Mouse (Mus musculus): ENCODE results near the gene Lrrc74a. TPM values are rescaled to one million over a fixed set of nuclear protein-coding genes. Genes with fewer than 3 reads are reported as not detected.

The Lrrc74a gene
- polyA plus RNA-seq, 1 experiment: not detected

GRCm38 (mm10) chr12:86771823-86772427 is 37.8 kb downstream of the Lrrc74a start:
- Histone ChIP-seq H3K4me3 (ENCODE audit: insufficient read depth, poor library complexity, severe bottlenecking) (no peak overlapping the region), H3ac (ENCODE audit: control insufficient read depth, insufficient read length, low read depth) (no peak overlapping the region), H3K79me2 (ENCODE audit: control insufficient read depth, insufficient read depth) (no peaks in the 10 kb centered on the region), H3K79me3 (ENCODE audit: low read depth) (no peaks in the 10 kb centered on the region), H3K27me3 (ENCODE audit: control insufficient read depth, insufficient read depth, insufficient read length) (no peaks in the 10 kb centered on the region), H3K36me3 (ENCODE audit: control insufficient read depth, insufficient read depth) (no peaks in the 10 kb centered on the region)
- no peak for TF ChIP-seq CEBPB (IDR thresholded peaks at IDR 0.05; ENCODE audit: low read depth)
- no peak for TF ChIP-seq USF1 (IDR thresholded peaks at IDR 0.05; ENCODE audit: low read depth)
- peak; percentile 85 for TF ChIP-seq CTCF (IDR thresholded peaks at IDR 0.05; ENCODE audit: control insufficient read depth, insufficient read depth, insufficient read length)

GRCm38 (mm10) chr12:86772551-86772950 is 38.4 kb downstream of the Lrrc74a start:
- Histone ChIP-seq H3K79me3 (ENCODE audit: low read depth) (no peaks in the 10 kb centered on the region), H3K27me3 (ENCODE audit: control insufficient read depth, insufficient read depth, insufficient read length) (no peaks in the 10 kb centered on the region), H3K36me3 (ENCODE audit: control insufficient read depth, insufficient read depth) (no peaks in the 10 kb centered on the region), H3K79me2 (ENCODE audit: control insufficient read depth, insufficient read depth) (no peaks in the 10 kb centered on the region), H3K4me3 (ENCODE audit: insufficient read depth, poor library complexity, severe bottlenecking) (no peak overlapping the region), H3ac (ENCODE audit: control insufficient read depth, insufficient read length, low read depth) (no peak overlapping the region)
- TF ChIP-seq MYOG (IDR thresholded peaks at IDR 0.05; ENCODE audit: control insufficient read depth, extremely low read depth, insufficient read length) (no peak), FOSL1 (IDR thresholded peaks at IDR 0.05; ENCODE audit: insufficient read depth, low read length, poor library complexity, severe bottlenecking) (no peak), CTCF (IDR thresholded peaks at IDR 0.05; ENCODE audit: control insufficient read depth, insufficient read depth, insufficient read length) (no peak), CEBPB (IDR thresholded peaks at IDR 0.05; ENCODE audit: low read depth) (no peak), MYOD1 (IDR thresholded peaks at IDR 0.05; ENCODE audit: control insufficient read depth, insufficient read length, low read depth) (no peak), USF1 (IDR thresholded peaks at IDR 0.05; ENCODE audit: low read depth) (no peak), MAX (IDR thresholded peaks at IDR 0.05) (no peak)

GRCm38 (mm10) chr12:86775561-86776280 is 41.6 kb downstream of the Lrrc74a start:
- Histone ChIP-seq H3ac (ENCODE audit: control insufficient read depth, insufficient read length, low read depth) (no peak overlapping the region), H3K79me3 (ENCODE audit: low read depth) (no peaks in the 10 kb centered on the region), H3K36me3 (ENCODE audit: control insufficient read depth, insufficient read depth) (no peaks in the 10 kb centered on the region), H3K27me3 (ENCODE audit: control insufficient read depth, insufficient read depth, insufficient read length) (no peaks in the 10 kb centered on the region), H3K79me2 (ENCODE audit: control insufficient read depth, insufficient read depth) (no peaks in the 10 kb centered on the region), H3K4me3 (ENCODE audit: insufficient read depth, poor library complexity, severe bottlenecking) (no peak overlapping the region)
- TF ChIP-seq USF1 (IDR thresholded peaks at IDR 0.05; ENCODE audit: low read depth) (no peak), MAX (IDR thresholded peaks at IDR 0.05) (no peak), CEBPB (IDR thresholded peaks at IDR 0.05; ENCODE audit: low read depth) (no peak), CTCF (IDR thresholded peaks at IDR 0.05; ENCODE audit: control insufficient read depth, insufficient read depth, insufficient read length) (no peak)

GRCm38 (mm10) chr12:86776341-86776860 is 42.2 kb downstream of the Lrrc74a start:
- no peaks in the 10 kb centered on the region for H3K36me3 ChIP-seq (ENCODE audit: control insufficient read depth, insufficient read depth)
- no peaks in the 10 kb centered on the region for H3K79me2 ChIP-seq (ENCODE audit: control insufficient read depth, insufficient read depth)
- H3K4me3 ChIP-seq (ENCODE audit: insufficient read depth, poor library complexity, severe bottlenecking): no peak overlapping the region
- no peak overlapping the region for H3ac ChIP-seq (ENCODE audit: control insufficient read depth, insufficient read length, low read depth)
- H3K27me3 ChIP-seq (ENCODE audit: control insufficient read depth, insufficient read depth, insufficient read length): no peaks in the 10 kb centered on the region
- H3K79me3 ChIP-seq (ENCODE audit: low read depth): no peaks in the 10 kb centered on the region
- TF ChIP-seq MYOD1 (IDR thresholded peaks at IDR 0.05; ENCODE audit: control insufficient read depth, insufficient read length, low read depth) (no peak), MAX (IDR thresholded peaks at IDR 0.05) (no peak), MYOG (IDR thresholded peaks at IDR 0.05; ENCODE audit: control insufficient read depth, extremely low read depth, insufficient read length) (no peak), CTCF (IDR thresholded peaks at IDR 0.05; ENCODE audit: control insufficient read depth, insufficient read depth, insufficient read length) (no peak), CEBPB (IDR thresholded peaks at IDR 0.05; ENCODE audit: low read depth) (no peak), FOSL1 (IDR thresholded peaks at IDR 0.05; ENCODE audit: insufficient read depth, low read length, poor library complexity, severe bottlenecking) (no peak), USF1 (IDR thresholded peaks at IDR 0.05; ENCODE audit: low read depth) (no peak)

- no peaks in the 10 kb centered on the region for H3K79me2 ChIP-seq (ENCODE audit: control insufficient read depth, insufficient read depth)
- no peak overlapping the region for H3K4me3 ChIP-seq (ENCODE audit: insufficient read depth, poor library complexity, severe bottlenecking)
- H3K79me3 ChIP-seq (ENCODE audit: low read depth): no peaks in the 10 kb centered on the region
- no peak overlapping the region for H3ac ChIP-seq (ENCODE audit: control insufficient read depth, insufficient read length, low read depth)
- TF ChIP-seq FOSL1 (IDR thresholded peaks at IDR 0.05; ENCODE audit: insufficient read depth, low read length, poor library complexity, severe bottlenecking) (no peak), MYOG (IDR thresholded peaks at IDR 0.05; ENCODE audit: control insufficient read depth, extremely low read depth, insufficient read length) (no peak), MYOD1 (IDR thresholded peaks at IDR 0.05; ENCODE audit: control insufficient read depth, insufficient read length, low read depth) (no peak), MAX (IDR thresholded peaks at IDR 0.05) (no peak), USF1 (IDR thresholded peaks at IDR 0.05; ENCODE audit: low read depth) (no peak), CEBPB (IDR thresholded peaks at IDR 0.05; ENCODE audit: low read depth) (no peak), CTCF (IDR thresholded peaks at IDR 0.05; ENCODE audit: control insufficient read depth, insufficient read depth, insufficient read length) (no peak)
- no peaks in the 10 kb centered on the region for H3K27me3 ChIP-seq (ENCODE audit: control insufficient read depth, insufficient read depth, insufficient read length)
- H3K36me3 ChIP-seq (ENCODE audit: control insufficient read depth, insufficient read depth): no peaks in the 10 kb centered on the region
Measured at GRCm38 (mm10) chr12:86778531-86778930, 44.4 kb downstream of the Lrrc74a start.
